Mouse (Mus musculus) ES-E14 (cell line): ENCODE data around the gene Slc25a34.

ENCODE experiments used
- CHD2 ChIP-seq: IDR thresholded peaks from 2 replicates; pipeline ENCODE4 v1.6.1; 2014; ENCODE audit warnings: mild to moderate bottlenecking, low read depth, low read length, inconsistent platforms
- ZNF384 ChIP-seq: IDR thresholded peaks from 2 replicates; pipeline ENCODE4 v1.6.1; 2012; ENCODE audit warnings: low read depth, low read length, inconsistent platforms

DNA sequence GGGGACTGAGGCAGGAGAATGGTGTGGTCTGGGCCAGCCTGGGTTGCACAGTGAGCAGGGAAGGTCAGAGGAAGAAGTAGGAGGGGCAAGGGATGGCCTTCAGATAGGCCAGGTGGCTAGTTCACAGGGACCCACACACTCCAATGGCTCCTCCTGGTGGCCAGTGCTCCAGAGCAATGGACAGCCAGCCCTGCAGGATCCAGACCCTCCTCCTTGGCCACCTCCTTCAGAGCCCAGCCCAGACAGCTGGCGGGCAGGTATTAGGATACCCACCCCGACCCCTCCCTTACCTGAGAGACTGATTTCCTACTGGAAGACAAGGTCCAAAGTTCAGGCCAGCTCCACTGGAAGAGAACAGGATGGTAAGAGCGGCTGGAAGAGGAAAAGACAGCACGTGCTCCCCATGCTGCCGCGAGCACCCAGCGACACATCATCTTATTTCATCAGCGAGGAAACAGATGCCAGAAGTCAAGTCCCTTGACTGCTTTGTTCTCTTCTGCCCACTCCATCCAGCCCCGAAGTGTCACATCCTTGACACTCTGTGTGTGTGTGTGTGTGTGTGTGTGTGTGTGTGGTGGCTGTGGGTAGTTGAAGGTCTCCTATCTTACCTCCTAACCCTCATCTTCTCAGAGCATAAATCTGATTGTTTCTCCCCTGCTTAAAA lies 27.9 kb downstream of the Slc25a34 start:
- TF ChIP-seq CHD2, result no peak
- no peak for TF ChIP-seq ZNF384
